Mouse (Mus musculus): ENCODE data around the gene Crxos. TPM values are rescaled to one million over a fixed set of nuclear protein-coding genes. Genes with fewer than 3 reads are reported as not detected.

The Crxos gene
- polyA plus RNA-seq (2014; fragmentation: Nextera tagmentation; extraction: Ambion mirVana), result not detected in 2 replicates

DNA sequence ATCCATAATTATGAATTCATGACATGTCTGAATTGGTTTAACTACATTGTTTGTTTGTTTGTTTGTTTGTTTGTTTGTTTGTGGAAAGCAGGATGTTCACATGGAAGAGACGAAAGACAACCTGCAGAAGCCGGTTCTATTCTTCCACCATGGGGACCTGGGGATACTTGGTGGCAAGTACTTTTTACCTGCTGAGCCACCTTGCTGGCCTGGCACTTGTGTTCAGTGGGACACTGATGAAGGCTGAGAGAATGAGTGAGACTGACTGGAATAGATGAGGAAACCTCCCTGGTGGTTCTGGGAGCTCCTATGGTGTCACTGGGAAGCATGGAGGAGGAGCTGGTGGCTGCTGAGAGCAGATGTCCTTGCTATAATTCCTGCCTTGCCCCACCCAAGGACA lies at the start of gene Crxos:
Gene Crxos (plus strand): TSS at position 301 of the 400 bp plus-strand sequence.
- H3K9me3 ChIP-seq (ENCODE audit: control insufficient read depth, low read depth, low read length), result no peaks in the 10 kb centered on the region

GRCm38 (mm10) chr7:15839578-15839977 lies 42.8 kb upstream of the Crxos start, which contains the start of gene Obox6:
TSS of gene Obox6 (minus strand) at chr7:15839678.
- peaks cover 4% of the 10 kb centered on the region; the same call in 1 of the 2 replicates for H3K9me3 ChIP-seq (ENCODE audit: control insufficient read depth, low read depth, low read length)
- H3K4me3 ChIP-seq (ENCODE audit: low read depth, low read length), result no peak within 1 kb of the TSS
- H3K36me3 ChIP-seq (ENCODE audit: control insufficient read depth, insufficient read depth, low read length), result no peaks in the 10 kb centered on the region
- no peak within 1 kb of the TSS for H3K27ac ChIP-seq (ENCODE audit: low read length)
- no peak for ATAC-seq (ENCODE audit: insufficient number of reproducible peaks, insufficient read depth, low FRiP score, low read depth)
- no peak within 1 kb of the TSS for H3K9ac ChIP-seq (replicated peaks; ENCODE audit: low read depth, low read length)
- no peak within 1 kb of the TSS for H3K4me2 ChIP-seq (replicated peaks; ENCODE audit: low read depth, low read length)
- H3K4me1 ChIP-seq (ENCODE audit: control insufficient read depth, insufficient read depth, low read length), result no peaks in the 10 kb centered on the region
- no peaks in the 10 kb centered on the region for H3K27me3 ChIP-seq (ENCODE audit: control insufficient read depth, insufficient read depth, low read length)
- WGBS, result 82% methylated on average over 3 of the region's 3 CpGs

More for the DNA sequence above, at the start of gene Crxos:
- Histone ChIP-seq H3K27me3 (ENCODE audit: control insufficient read depth, insufficient read depth, low read length) (no peaks in the 10 kb centered on the region), H3K4me2 (replicated peaks; ENCODE audit: low read depth, low read length) (no peak within 1 kb of the TSS), H3K4me3 (ENCODE audit: low read depth, low read length) (no peak within 1 kb of the TSS), H3K36me3 (ENCODE audit: control insufficient read depth, insufficient read depth, low read length) (no peaks in the 10 kb centered on the region), H3K27ac (ENCODE audit: low read length) (no peak within 1 kb of the TSS), H3K9ac (replicated peaks; ENCODE audit: low read depth, low read length) (no peak within 1 kb of the TSS), H3K4me1 (ENCODE audit: control insufficient read depth, insufficient read depth, low read length) (no peaks in the 10 kb centered on the region)
- WGBS, result 82% methylated on average over 2 of the region's 2 CpGs
- no peak for ATAC-seq (ENCODE audit: insufficient number of reproducible peaks, insufficient read depth, low FRiP score, low read depth)

DNA sequence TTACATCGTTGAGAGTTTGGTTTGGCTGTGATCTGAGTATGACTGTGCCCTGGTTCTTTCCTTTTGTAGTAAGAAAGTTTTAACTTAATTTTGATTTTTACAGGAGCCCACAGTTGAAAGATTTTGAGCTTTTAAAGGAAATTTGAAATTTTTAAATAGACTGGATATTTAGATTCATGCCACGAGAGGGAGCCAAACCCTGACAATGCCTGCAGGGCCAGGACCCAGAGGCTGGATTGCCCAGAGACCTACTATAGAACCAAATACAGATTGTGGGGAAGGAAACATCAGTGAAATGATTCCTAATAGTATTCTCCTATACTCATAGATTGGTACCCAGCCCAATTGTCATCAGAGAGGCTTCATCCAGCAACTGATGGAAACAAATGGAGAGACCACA lies 22.8 kb upstream of the Crxos start:
- no peaks in the 10 kb centered on the region for H3K9me3 ChIP-seq (ENCODE audit: control insufficient read depth, low read depth, low read length)
- no peak for ATAC-seq (ENCODE audit: insufficient number of reproducible peaks, insufficient read depth, low FRiP score, low read depth)
- H3K27ac ChIP-seq (ENCODE audit: low read length), result no peak overlapping the region
- H3K27me3 ChIP-seq (ENCODE audit: control insufficient read depth, insufficient read depth, low read length), result no peaks in the 10 kb centered on the region
- H3K4me2 ChIP-seq (replicated peaks; ENCODE audit: low read depth, low read length), result no peak overlapping the region
- no peak overlapping the region for H3K9ac ChIP-seq (replicated peaks; ENCODE audit: low read depth, low read length)
- WGBS, result 43% methylated on average over 2 of the region's 2 CpGs
- H3K36me3 ChIP-seq (ENCODE audit: control insufficient read depth, insufficient read depth, low read length), result no peaks in the 10 kb centered on the region
- no peak overlapping the region for H3K4me3 ChIP-seq (ENCODE audit: low read depth, low read length)
- H3K4me1 ChIP-seq (ENCODE audit: control insufficient read depth, insufficient read depth, low read length), result no peaks in the 10 kb centered on the region

GRCm38 (mm10) chr7:15864104-15864503 lies 18.3 kb upstream of the Crxos start:
- ATAC-seq (ENCODE audit: insufficient number of reproducible peaks, insufficient read depth, low FRiP score, low read depth), result no peak
- no peaks in the 10 kb centered on the region for H3K27me3 ChIP-seq (ENCODE audit: control insufficient read depth, insufficient read depth, low read length)
- H3K27ac ChIP-seq (ENCODE audit: low read length), result no peak overlapping the region
- H3K4me2 ChIP-seq (replicated peaks; ENCODE audit: low read depth, low read length), result no peak overlapping the region
- H3K9me3 ChIP-seq (ENCODE audit: control insufficient read depth, low read depth, low read length), result no peaks in the 10 kb centered on the region
- no peak overlapping the region for H3K9ac ChIP-seq (replicated peaks; ENCODE audit: low read depth, low read length)
- no peak overlapping the region for H3K4me3 ChIP-seq (ENCODE audit: low read depth, low read length)
- H3K36me3 ChIP-seq (ENCODE audit: control insufficient read depth, insufficient read depth, low read length), result no peaks in the 10 kb centered on the region
- whole genome bisulfite sequencing, result 83% methylated on average over 4 of the region's 4 CpGs
- H3K4me1 ChIP-seq (ENCODE audit: control insufficient read depth, insufficient read depth, low read length), result no peaks in the 10 kb centered on the region

DNA sequence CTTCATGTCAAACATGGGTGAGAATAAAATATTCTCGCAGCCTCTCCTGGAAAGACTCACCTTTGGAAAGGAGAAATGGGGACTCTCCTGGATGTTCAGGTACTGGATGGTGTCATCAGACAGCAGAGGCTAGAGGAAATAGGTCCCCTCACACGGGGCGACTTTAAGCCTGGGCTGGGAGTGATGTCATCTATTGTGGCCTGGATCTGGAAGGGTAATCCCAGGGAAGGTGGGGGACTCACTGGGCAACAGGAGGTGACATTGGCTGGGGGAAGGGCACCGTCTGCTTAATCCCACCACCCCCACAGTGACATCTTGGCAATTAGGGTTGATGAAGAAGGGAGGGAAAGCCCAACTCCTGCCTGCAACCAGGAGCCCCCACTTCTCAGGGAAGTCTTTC lies 2.7 kb upstream of the Crxos start, which contains the start of gene Crx:
Gene Crx (minus strand): TSS at position 213 of the 400 bp plus-strand sequence.
- no peak within 1 kb of the TSS for H3K27ac ChIP-seq (ENCODE audit: low read length)
- H3K4me2 ChIP-seq (replicated peaks; ENCODE audit: low read depth, low read length), result no peak within 1 kb of the TSS
- no peak for ATAC-seq (ENCODE audit: insufficient number of reproducible peaks, insufficient read depth, low FRiP score, low read depth)
- no peaks in the 10 kb centered on the region for H3K4me1 ChIP-seq (ENCODE audit: control insufficient read depth, insufficient read depth, low read length)
- H3K9me3 ChIP-seq (ENCODE audit: control insufficient read depth, low read depth, low read length), result no peaks in the 10 kb centered on the region
- H3K9ac ChIP-seq (replicated peaks; ENCODE audit: low read depth, low read length), result no peak within 1 kb of the TSS
- H3K27me3 ChIP-seq (ENCODE audit: control insufficient read depth, insufficient read depth, low read length), result no peaks in the 10 kb centered on the region
- 36% methylated on average over 4 of the region's 4 CpGs for WGBS
- no peak within 1 kb of the TSS for H3K4me3 ChIP-seq (ENCODE audit: low read depth, low read length)
- no peaks in the 10 kb centered on the region for H3K36me3 ChIP-seq (ENCODE audit: control insufficient read depth, insufficient read depth, low read length)

- H3K9me3 ChIP-seq (ENCODE audit: control insufficient read depth, low read depth, low read length), result no peaks in the 10 kb centered on the region
- no peak overlapping the region for H3K4me3 ChIP-seq (ENCODE audit: low read depth, low read length)
- ATAC-seq (ENCODE audit: insufficient number of reproducible peaks, insufficient read depth, low FRiP score, low read depth), result no peak
- H3K4me2 ChIP-seq (replicated peaks; ENCODE audit: low read depth, low read length), result no peak overlapping the region
- no peaks in the 10 kb centered on the region for H3K27me3 ChIP-seq (ENCODE audit: control insufficient read depth, insufficient read depth, low read length)
- no peaks in the 10 kb centered on the region for H3K4me1 ChIP-seq (ENCODE audit: control insufficient read depth, insufficient read depth, low read length)
- no peak overlapping the region for H3K27ac ChIP-seq (ENCODE audit: low read length)
- H3K36me3 ChIP-seq (ENCODE audit: control insufficient read depth, insufficient read depth, low read length), result no peaks in the 10 kb centered on the region
- no peak overlapping the region for H3K9ac ChIP-seq (replicated peaks; ENCODE audit: low read depth, low read length)
- WGBS, result 13% methylated on average over 7 of the region's 7 CpGs
Measured at GRCm38 (mm10) chr7:15881388-15881787, 1.0 kb upstream of the Crxos start.

- Histone ChIP-seq H3K9ac (replicated peaks; ENCODE audit: low read depth, low read length) (no peak overlapping the region), H3K27me3 (ENCODE audit: control insufficient read depth, insufficient read depth, low read length) (no peaks in the 10 kb centered on the region), H3K4me2 (replicated peaks; ENCODE audit: low read depth, low read length) (no peak overlapping the region), H3K9me3 (ENCODE audit: control insufficient read depth, low read depth, low read length) (no peaks in the 10 kb centered on the region), H3K4me1 (ENCODE audit: control insufficient read depth, insufficient read depth, low read length) (no peaks in the 10 kb centered on the region), H3K4me3 (ENCODE audit: low read depth, low read length) (no peak overlapping the region), H3K36me3 (ENCODE audit: control insufficient read depth, insufficient read depth, low read length) (no peaks in the 10 kb centered on the region), H3K27ac (ENCODE audit: low read length) (no peak overlapping the region)
- 60% methylated on average over 3 of the region's 3 CpGs for WGBS
- ATAC-seq (ENCODE audit: insufficient number of reproducible peaks, insufficient read depth, low FRiP score, low read depth), result no peak
Measured at GRCm38 (mm10) chr7:15881831-15882230, 586 bp upstream of the Crxos start.

GRCm38 (mm10) chr7:15884127-15884526 lies 1.7 kb downstream of the Crxos start:
- Histone ChIP-seq H3K4me1 (ENCODE audit: control insufficient read depth, insufficient read depth, low read length) (no peaks in the 10 kb centered on the region), H3K36me3 (ENCODE audit: control insufficient read depth, insufficient read depth, low read length) (no peaks in the 10 kb centered on the region), H3K9me3 (ENCODE audit: control insufficient read depth, low read depth, low read length) (no peaks in the 10 kb centered on the region), H3K27ac (ENCODE audit: low read length) (no peak overlapping the region), H3K9ac (replicated peaks; ENCODE audit: low read depth, low read length) (no peak overlapping the region), H3K4me2 (replicated peaks; ENCODE audit: low read depth, low read length) (no peak overlapping the region), H3K27me3 (ENCODE audit: control insufficient read depth, insufficient read depth, low read length) (no peaks in the 10 kb centered on the region), H3K4me3 (ENCODE audit: low read depth, low read length) (no peak overlapping the region)
- 83% methylated on average over 2 of the region's 2 CpGs for WGBS
- no peak for ATAC-seq (ENCODE audit: insufficient number of reproducible peaks, insufficient read depth, low FRiP score, low read depth)

GRCm38 (mm10) chr7:15894251-15894650 lies 11.8 kb downstream of the Crxos start:
- WGBS, result 67% methylated on average over 1 of the region's 1 CpGs
- Histone ChIP-seq H3K36me3 (ENCODE audit: control insufficient read depth, insufficient read depth, low read length) (no peaks in the 10 kb centered on the region), H3K4me1 (ENCODE audit: control insufficient read depth, insufficient read depth, low read length) (no peaks in the 10 kb centered on the region), H3K4me2 (replicated peaks; ENCODE audit: low read depth, low read length) (no peak overlapping the region), H3K27me3 (ENCODE audit: control insufficient read depth, insufficient read depth, low read length) (no peaks in the 10 kb centered on the region), H3K27ac (ENCODE audit: low read length) (no peak overlapping the region), H3K9ac (replicated peaks; ENCODE audit: low read depth, low read length) (no peak overlapping the region), H3K9me3 (ENCODE audit: control insufficient read depth, low read depth, low read length) (no peaks in the 10 kb centered on the region), H3K4me3 (ENCODE audit: low read depth, low read length) (no peak overlapping the region)
- no peak for ATAC-seq (ENCODE audit: insufficient number of reproducible peaks, insufficient read depth, low FRiP score, low read depth)
